Mouse (Mus musculus) embryonic fibroblast, embryonic 13.5 days (primary cell): ENCODE results near the gene Chst11.

ENCODE experiments used
- CTCF ChIP-seq: IDR thresholded peaks from 2 replicates; pipeline ENCODE4 v1.5.1; 2011; ENCODE audit warnings: mild to moderate bottlenecking, control low read depth, low read length, moderate library complexity, borderline replicate concordance; ENCODE audit not compliant: insufficient read depth
- POLR2A ChIP-seq: IDR thresholded peaks from 2 replicates; pipeline ENCODE4 v1.6.1; 2011; ENCODE audit warnings: low read depth, mild to moderate bottlenecking, control low read depth, low read length, moderate library complexity

DNA sequence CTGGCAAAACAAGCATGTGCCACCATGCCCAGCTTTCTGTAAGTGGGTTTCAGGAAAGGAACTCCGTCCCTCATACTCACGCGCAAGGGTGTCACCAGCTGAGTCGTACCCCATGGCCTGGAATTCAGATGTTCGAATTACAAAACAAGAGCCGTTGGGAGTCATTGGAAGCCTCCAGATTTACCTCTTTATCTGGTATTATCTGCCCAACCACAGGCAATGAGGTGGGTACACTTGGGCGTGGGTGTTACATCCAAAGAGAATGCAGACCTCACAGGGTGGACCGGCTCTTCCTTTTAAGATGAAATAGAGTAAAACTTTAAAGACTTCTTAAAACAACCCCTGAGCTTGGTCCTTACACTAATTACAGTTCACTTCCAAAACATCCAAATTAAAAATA lies 200.9 kb downstream of the Chst11 start:
- TF ChIP-seq CTCF = no peak
- TF ChIP-seq POLR2A = no peak
